Mouse (Mus musculus) left cerebral cortex, adult 2 months (tissue): ENCODE measurements around the gene Pak1. TPM values are rescaled to one million over a fixed set of nuclear protein-coding genes. Genes with fewer than 3 reads are reported as not detected.

Source experiments
- DNase-seq, 2 experiments: peaks; one replicate each; pipeline ENCODE4 v3.0.0; 2021 to 2022; ENCODE audit warnings: low spot score in 2 of 2, mixed read lengths in 1 of 2; ENCODE audit errors: extremely low spot score in 1 of 2
- H3K27ac ChIP-seq: fragments of 200-600 bp; 2 replicates; pipeline ENCODE4 v1.8.1; 2022
- H3K4me3 ChIP-seq: fragments of 200-600 bp; 2 replicates; pipeline ENCODE4 v1.8.1; 2022
- CTCF ChIP-seq: fragments of 200-600 bp; IDR thresholded peaks from 2 replicates; pipeline ENCODE4 v1.8.1; 2022; ENCODE audit warnings: antibody characterized with exemption, mild to moderate bottlenecking, moderate library complexity
- intact Hi-C: fragments of 180-260 bp; cut with DNase I; formaldehyde crosslinking; loops from one replicate; pipeline ENCODE4 v1.15.1; 2025
- total RNA-seq, 2 experiments: library from RNA; stranded (reverse); gene quantifications; 2 replicates each; pipeline ENCODE4 v1.2.3; 2021

Gene Pak1
- total RNA-seq, 2 experiments from 2014 or later = 414 to 463 TPM

- Histone ChIP-seq H3K4me3 (no peak overlapping the region), H3K27ac (no peak overlapping the region)
- no peak for DNase-seq
- intact Hi-C loops = no loop called here
- no peak for TF ChIP-seq CTCF
Measured at GRCm38 (mm10) chr7:97780815-97781214, 7.5 kb upstream of the Pak1 start.

DNA sequence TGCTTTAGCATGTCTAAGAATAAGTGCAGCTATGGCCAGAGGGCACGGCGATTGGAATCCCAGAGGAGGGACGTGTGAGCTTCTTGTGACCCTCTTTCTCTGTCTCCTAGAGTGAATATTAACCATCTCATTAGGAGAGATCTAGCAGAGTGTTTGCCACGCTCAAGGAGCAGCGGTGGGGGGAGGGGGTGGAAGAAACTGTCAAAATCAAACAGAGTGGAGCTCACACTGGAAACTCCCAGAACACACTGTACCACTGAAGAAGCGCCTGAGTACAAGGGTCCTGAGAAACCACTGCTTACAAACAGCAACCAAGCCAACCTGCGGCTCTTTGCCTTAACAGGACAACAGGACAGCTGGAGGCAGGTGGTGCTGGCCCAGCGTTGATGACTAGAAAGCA is 6.8 kb upstream of the Pak1 start:
- Histone ChIP-seq H3K27ac (no peak overlapping the region), H3K4me3 (no peak overlapping the region)
- intact Hi-C loops = no loop called here
- DNase-seq = no peak
- TF ChIP-seq CTCF = no peak

GRCm38 (mm10) chr7:97783523-97783922 is 4.8 kb upstream of the Pak1 start:
- TF ChIP-seq CTCF = no peak
- Histone ChIP-seq H3K27ac (no peak overlapping the region), H3K4me3 (no peak overlapping the region)
- DNase-seq = no peak
- intact Hi-C loops = no loop called here

- peak overlapping the region; percentile 69 for H3K27ac ChIP-seq
Measured at GRCm38 (mm10) chr7:97788669-97789483, 535 bp downstream of the Pak1 start.

GRCm38 (mm10) chr7:97790272-97790671 is 1.9 kb downstream of the Pak1 start:
- no peak for DNase-seq
- intact Hi-C loops = no loop called here
- Histone ChIP-seq H3K4me3 (peak overlapping the region; percentile 93; the same call in 1 of the 2 replicates), H3K27ac (no peak overlapping the region; the same call in 1 of the 2 replicates)
- no peak for TF ChIP-seq CTCF

More at GRCm38 (mm10) chr7:97788669-97789483, 535 bp downstream of the Pak1 start:
- intact Hi-C loops = loop anchor here (1.0 to 5.0 kb wide), 3 partner anchors 24 to 54 kb away; no protein-coding TSS in a partner anchor
- TF ChIP-seq CTCF = no peak
- peak overlapping the region; percentile 93 for H3K4me3 ChIP-seq
- DNase-seq = peak; percentile 16 to 21

- intact Hi-C loops = no loop called here
- Histone ChIP-seq H3K27ac (no peak overlapping the region), H3K4me3 (no peak overlapping the region)
- TF ChIP-seq CTCF = no peak
- DNase-seq = no peak
Measured at GRCm38 (mm10) chr7:97792324-97792723, 4.0 kb downstream of the Pak1 start.

- Histone ChIP-seq H3K4me3 (no peak overlapping the region), H3K27ac (no peak overlapping the region)
- no peak for DNase-seq
- no peak for TF ChIP-seq CTCF
- intact Hi-C loops = no loop called here
Measured at GRCm38 (mm10) chr7:97803116-97803515, 14.8 kb downstream of the Pak1 start.

- H3K27ac ChIP-seq = no peak overlapping the region
- DNase-seq = no peak
- no peak overlapping the region for H3K4me3 ChIP-seq
- intact Hi-C loops = no loop called here
- no peak for TF ChIP-seq CTCF
Measured at GRCm38 (mm10) chr7:97804245-97805066, 16.1 kb downstream of the Pak1 start.

DNA sequence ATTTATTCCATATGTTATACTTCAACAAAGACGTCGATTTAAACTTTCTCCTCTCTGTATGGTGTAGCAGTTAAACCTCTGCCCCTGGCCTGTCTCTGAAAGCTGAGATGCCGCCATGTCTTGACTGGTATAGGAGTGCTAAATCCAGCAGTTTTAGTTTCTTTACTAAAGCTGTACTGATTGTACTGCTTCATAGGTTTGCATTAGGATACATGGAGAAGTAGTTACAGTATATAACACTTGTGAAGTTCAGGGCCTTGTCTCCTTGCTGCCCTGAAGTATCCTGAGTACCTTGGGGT is 16.7 kb downstream of the Pak1 start:
- no peak for TF ChIP-seq CTCF
- no peak for DNase-seq
- no peak overlapping the region for H3K4me3 ChIP-seq
- intact Hi-C loops = no loop called here
- no peak overlapping the region for H3K27ac ChIP-seq

- no peak overlapping the region for H3K27ac ChIP-seq
- intact Hi-C loops = no loop called here
- no peak overlapping the region for H3K4me3 ChIP-seq
- no peak for DNase-seq
- no peak for TF ChIP-seq CTCF
Measured at GRCm38 (mm10) chr7:97809307-97809706, 21.0 kb downstream of the Pak1 start.

DNA sequence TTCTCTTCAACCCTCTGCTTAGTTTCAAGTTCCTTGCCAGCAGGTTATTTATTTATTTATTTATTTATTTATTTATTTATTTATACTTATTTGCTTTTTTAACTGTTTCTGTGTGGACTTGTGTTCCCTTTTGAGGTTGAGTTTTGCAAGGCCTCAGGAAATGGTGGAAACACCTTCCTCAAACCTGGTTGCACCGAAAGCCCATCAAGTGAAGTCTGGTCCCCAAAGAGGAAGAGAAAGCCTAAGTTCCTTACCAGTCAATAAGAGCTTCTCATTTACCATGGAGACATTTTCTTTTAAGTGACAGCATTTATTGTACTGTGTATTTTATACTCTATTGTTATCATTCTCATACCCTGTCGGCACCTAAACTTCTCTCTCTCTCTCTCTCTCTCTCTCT is 33.5 kb downstream of the Pak1 start:
- TF ChIP-seq CTCF = no peak
- H3K4me3 ChIP-seq = no peak overlapping the region
- intact Hi-C loops = no loop called here
- no peak overlapping the region for H3K27ac ChIP-seq
- DNase-seq = no peak

- no peak for DNase-seq
- intact Hi-C loops = no loop called here
- TF ChIP-seq CTCF = no peak
- H3K4me3 ChIP-seq = no peak overlapping the region
- H3K27ac ChIP-seq = no peak overlapping the region
Measured at GRCm38 (mm10) chr7:97829091-97829490, 40.8 kb downstream of the Pak1 start.

DNA sequence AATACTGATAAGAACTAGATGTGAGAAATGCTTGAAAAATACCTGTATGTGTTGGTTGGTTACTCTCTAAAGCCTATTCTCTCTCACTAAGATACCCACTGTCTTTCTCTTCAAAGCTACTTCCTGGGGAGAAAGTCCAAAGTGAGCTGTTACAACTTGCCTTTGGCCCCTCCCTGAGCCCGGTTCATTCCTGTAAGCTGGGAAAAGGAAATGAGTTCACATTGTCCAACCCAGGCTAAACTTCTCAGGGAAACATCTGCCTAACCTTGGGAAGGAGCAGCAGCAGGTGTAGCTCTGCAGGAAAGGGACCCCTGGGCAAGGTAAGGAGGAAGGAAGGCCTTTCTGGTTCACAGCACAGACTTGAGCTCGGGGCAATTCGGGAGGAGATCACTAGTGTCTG is 42.4 kb downstream of the Pak1 start:
- H3K4me3 ChIP-seq = no peak overlapping the region
- no peak overlapping the region for H3K27ac ChIP-seq
- TF ChIP-seq CTCF = no peak
- intact Hi-C loops = no loop called here
- DNase-seq = no peak
